Mouse (Mus musculus) midbrain, embryonic 14.5 days (tissue): ENCODE data around the gene Cyb5rl. TPM values are rescaled to one million over a fixed set of nuclear protein-coding genes. Genes with fewer than 3 reads are reported as not detected.
"Not testable (repeated sequence)": the region's sequence is repeated elsewhere in the genome, so short reads cannot be mapped to it uniquely, and the experiment has no call there.

Source experiments
- ATAC-seq: fragments of 200-750 bp; cut with Nextera tagmentation; 2 replicates; pipeline ENCODE4 v1.8.0; 2017; ENCODE audit warnings: moderate number of reproducible peaks, moderate library complexity; ENCODE audit not compliant: low FRiP score, low TSS enrichment
- DNase-seq: peaks from one replicate; pipeline ENCODE4 v3.0.0-alpha.2; 2015
- H3K27ac ChIP-seq: fragments of 300-500 bp; sonication (generic); replicated peaks from 2 replicates; pipeline ENCODE4 v1.5.1; 2014; ENCODE audit warnings: mild to moderate bottlenecking, low read depth, low read length, moderate library complexity
- H3K27me3 ChIP-seq: fragments of 300-500 bp; sonication (generic); 2 replicates; pipeline ENCODE4 v1.6.1; 2014; ENCODE audit warnings: low read length, control low read depth, mixed read lengths; ENCODE audit not compliant: control insufficient read depth, insufficient read depth
- H3K36me3 ChIP-seq: fragments of 300-500 bp; sonication (generic); 2 replicates; pipeline ENCODE4 v1.6.1; 2014; ENCODE audit warnings: low read length, control low read depth; ENCODE audit not compliant: control insufficient read depth, insufficient read depth
- H3K4me1 ChIP-seq: fragments of 300-500 bp; sonication (generic); 2 replicates; pipeline ENCODE4 v1.6.1; 2014; ENCODE audit warnings: mild to moderate bottlenecking, antibody characterized with exemption, low read length, control low read depth; ENCODE audit not compliant: control insufficient read depth, insufficient read depth
- H3K4me2 ChIP-seq: fragments of 300-500 bp; sonication (generic); 2 replicates; pipeline ENCODE4 v1.6.1; 2014; ENCODE audit warnings: mild to moderate bottlenecking, low read length, moderate library complexity
- H3K4me3 ChIP-seq: fragments of 300-500 bp; sonication (generic); replicated peaks from 2 replicates; pipeline ENCODE4 v1.5.1; 2014; ENCODE audit warnings: low read depth, low read length
- H3K9ac ChIP-seq: fragments of 300-500 bp; sonication (generic); replicated peaks from 2 replicates; pipeline ENCODE4 v1.6.1; 2014; ENCODE audit warnings: mild to moderate bottlenecking, low read length, moderate library complexity
- H3K9me3 ChIP-seq: fragments of 300-500 bp; sonication (generic); 2 replicates; pipeline ENCODE4 v1.6.1; 2016; ENCODE audit warnings: low read length, control low read depth, mixed read lengths; ENCODE audit not compliant: control insufficient read depth
- WGBS: fragments of 180-500 bp; shearing (Covaris S2); extraction: QIAGEN DNeasy Blood & Tissue Kit; methylation state at CpG from one replicate; pipeline ENCODE4 v1.1.7; 2014; 5-methylcytosine and 5-hydroxymethylcytosine counted together
- polyA plus RNA-seq: library from polyadenylated mRNA; unstranded; fragments of >200 nt; fragmentation: Nextera tagmentation; extraction: Ambion mirVana; gene quantifications from 2 replicates; pipeline ENCODE4 v1.2.1, GENCODE M21; 2014

The Cyb5rl gene
- polyA plus RNA-seq, 1 experiment from 2014 or later: 5.2 TPM

DNA sequence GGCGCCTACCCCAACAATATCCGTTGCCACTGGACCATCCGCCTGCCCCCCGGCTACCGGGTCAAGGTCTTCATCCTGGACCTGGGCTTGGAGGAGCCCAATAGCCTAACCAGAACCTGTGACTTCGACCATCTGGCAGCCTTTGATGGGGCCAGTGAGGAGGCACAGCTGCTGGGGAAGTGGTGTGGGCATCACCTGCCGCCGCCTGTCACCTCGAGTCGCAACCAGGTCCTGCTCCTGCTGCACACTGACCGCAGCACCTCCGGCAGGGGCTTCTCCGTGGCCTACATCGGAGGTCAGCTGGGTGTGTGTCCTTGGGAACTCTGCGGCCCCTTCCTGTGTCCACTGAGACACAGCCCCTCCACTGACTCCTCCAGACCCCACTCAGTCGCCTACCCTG is 40.0 kb downstream of the Cyb5rl start:
- Histone ChIP-seq H3K4me3 (no peak overlapping the region), H3K4me2 (no peak overlapping the region), H3K27me3 (no peaks in the 10 kb centered on the region), H3K9ac (no peak overlapping the region), H3K36me3 (no peaks in the 10 kb centered on the region), H3K27ac (no peak overlapping the region), H3K4me1 (peaks cover 13% of the 10 kb centered on the region), H3K9me3 (no peaks in the 10 kb centered on the region)
- 92% methylated on average over 16 of the region's 16 CpGs for WGBS
- no peak for DNase-seq
- ATAC-seq: no peak

DNA sequence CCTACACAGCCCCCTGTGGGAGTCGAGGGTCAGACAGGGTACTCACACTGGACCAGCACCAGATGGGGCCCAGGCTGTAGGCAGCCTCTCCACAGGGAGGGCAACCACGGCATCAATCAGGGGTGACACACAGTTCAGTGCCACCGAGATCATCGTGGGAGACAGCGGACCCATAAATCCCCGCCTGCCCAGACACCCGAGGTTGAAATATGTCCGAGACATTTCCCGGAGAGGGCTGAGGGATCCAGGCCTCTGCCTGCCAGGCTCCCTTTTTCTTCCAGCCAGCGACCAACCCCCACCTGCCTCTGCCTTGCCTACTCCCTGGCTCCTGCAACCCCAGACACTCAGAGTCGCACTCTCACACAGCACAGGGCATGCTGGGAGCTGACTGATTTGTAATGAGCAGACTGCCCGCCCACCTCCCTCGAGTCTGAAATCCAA is 41.5 kb downstream of the Cyb5rl start:
- no peak overlapping the region for H3K4me2 ChIP-seq
- 0 out of 2 replicates have a peak overlapping the region, but pooled peaks have one; percentile 32 for H3K27ac ChIP-seq
- DNase-seq: peak; percentile 35
- H3K27me3 ChIP-seq: no peaks in the 10 kb centered on the region
- H3K36me3 ChIP-seq: no peaks in the 10 kb centered on the region
- no peaks in the 10 kb centered on the region for H3K9me3 ChIP-seq
- WGBS: 46% methylated on average over 13 of the region's 13 CpGs
- H3K4me3 ChIP-seq: no peak overlapping the region
- no peak for ATAC-seq
- no peak overlapping the region for H3K9ac ChIP-seq
- peaks cover 13% of the 10 kb centered on the region for H3K4me1 ChIP-seq

DNA sequence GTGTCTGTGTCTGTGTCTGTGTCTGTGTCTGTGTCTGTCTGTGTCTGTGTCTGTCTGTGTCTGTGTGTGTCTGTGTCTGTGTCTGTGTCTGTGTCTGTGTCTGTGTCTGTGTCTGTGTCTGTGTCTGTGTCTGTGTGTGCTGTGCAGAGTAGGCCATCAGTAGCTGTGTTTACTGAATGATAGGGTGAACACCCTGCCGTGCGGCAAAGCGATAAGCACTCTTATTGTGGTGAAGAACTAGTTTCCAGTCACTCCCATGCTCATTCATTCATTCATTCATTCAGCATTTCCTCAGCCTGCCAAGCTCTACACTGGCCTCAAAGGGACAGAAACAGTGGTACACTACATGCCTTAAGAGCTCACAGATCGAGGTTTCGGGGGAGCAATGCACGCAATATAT is 42.4 kb downstream of the Cyb5rl start:
- H3K4me2 ChIP-seq, H3K36me3 ChIP-seq, H3K27ac ChIP-seq, DNase-seq, H3K27me3 ChIP-seq, H3K4me3 ChIP-seq, ATAC-seq, H3K9me3 ChIP-seq, H3K9ac ChIP-seq: not testable (repeated sequence)
- peaks cover 16% of the 10 kb centered on the region for H3K4me1 ChIP-seq
- 95% methylated on average over 6 of the region's 6 CpGs for WGBS

DNA sequence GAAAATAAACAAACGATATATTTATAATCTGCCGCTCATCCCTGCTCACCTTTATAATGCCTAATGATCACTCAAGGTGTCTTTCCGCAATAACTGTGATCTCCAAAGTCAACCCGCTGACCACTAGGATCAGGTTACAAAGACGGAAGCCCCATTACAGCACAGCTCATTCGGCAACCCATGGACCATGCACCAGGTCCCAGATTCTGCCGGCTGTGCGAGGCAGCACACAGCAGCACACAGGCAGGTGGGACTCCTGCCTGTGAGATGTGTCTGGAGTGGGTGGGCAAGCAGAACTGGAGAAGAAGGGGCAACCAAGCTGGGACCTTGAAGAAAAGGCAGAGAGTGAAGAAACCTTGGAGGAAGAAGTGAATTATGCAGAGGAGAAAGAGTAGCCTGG is 47.5 kb downstream of the Cyb5rl start:
- no peak for ATAC-seq
- H3K4me3 ChIP-seq: no peak overlapping the region
- H3K9ac ChIP-seq: no peak overlapping the region
- no peak for DNase-seq
- H3K36me3 ChIP-seq: no peaks in the 10 kb centered on the region
- no peak overlapping the region for H3K27ac ChIP-seq
- H3K27me3 ChIP-seq: no peaks in the 10 kb centered on the region
- H3K9me3 ChIP-seq: no peaks in the 10 kb centered on the region
- H3K4me1 ChIP-seq: 0 out of 2 replicates have a peak, but pooled peaks cover 3% of the 10 kb centered on the region
- WGBS: 49% methylated on average over 8 of the region's 8 CpGs
- H3K4me2 ChIP-seq: no peak overlapping the region

DNA sequence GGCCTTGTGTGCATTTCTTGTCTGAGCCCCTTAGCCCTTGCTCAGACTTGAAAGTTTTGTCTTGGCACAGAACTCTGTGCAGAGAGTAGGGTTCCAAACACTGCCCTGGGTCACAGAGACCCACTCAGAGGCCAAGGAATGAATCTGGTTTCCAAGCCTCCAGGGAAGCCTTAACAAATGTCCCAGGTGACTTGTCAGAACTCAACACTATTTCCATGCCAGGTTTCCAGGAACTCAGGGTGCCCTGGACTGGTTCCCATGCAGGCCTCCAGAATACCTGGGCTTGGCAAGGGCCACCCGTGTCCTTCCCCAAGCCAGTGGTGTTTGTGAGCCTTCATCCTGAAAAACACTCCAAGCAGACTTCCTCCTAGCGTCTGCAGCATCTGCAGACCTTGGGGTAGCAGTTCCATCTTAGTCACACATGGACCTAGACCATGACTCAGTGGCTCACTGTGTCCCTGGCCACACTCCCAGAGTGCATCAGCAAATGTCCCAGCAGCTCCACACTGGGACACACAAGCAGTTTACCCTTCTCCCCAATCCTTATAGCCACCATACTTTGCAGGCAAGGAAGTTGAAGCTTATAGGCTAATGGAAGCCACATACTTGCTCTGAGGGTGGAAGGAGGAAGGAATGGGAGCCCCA is 51.1 kb downstream of the Cyb5rl start:
- ATAC-seq: no peak

DNA sequence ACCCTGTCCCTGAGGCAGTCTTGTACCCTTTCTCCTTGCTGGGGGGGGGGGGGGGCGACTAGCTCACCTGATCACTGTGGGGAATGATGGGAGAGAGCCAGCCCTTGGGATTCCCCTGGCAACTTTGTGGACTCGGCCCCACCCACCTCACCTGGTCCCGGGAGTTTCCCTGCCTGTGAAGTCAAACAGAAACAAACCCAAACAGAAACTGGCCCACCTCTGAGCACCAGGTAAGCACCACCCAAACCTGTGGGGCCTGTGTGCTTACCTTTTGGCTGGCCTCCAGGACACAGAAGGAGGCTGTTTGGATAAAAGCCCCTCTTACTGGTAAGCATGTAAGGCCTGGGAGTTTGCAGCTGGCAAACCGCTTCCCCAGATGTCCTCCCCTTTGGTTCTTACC is 52.3 kb downstream of the Cyb5rl start:
- Histone ChIP-seq H3K4me2 (no peak overlapping the region), H3K9me3 (no peaks in the 10 kb centered on the region), H3K4me1 (0 out of 2 replicates have a peak, but pooled peaks cover 3% of the 10 kb centered on the region), H3K36me3 (no peaks in the 10 kb centered on the region), H3K4me3 (no peak overlapping the region), H3K27me3 (no peaks in the 10 kb centered on the region), H3K27ac (no peak overlapping the region), H3K9ac (no peak overlapping the region)
- WGBS: 59% methylated on average over 4 of the region's 4 CpGs
- no peak for ATAC-seq
- DNase-seq: no peak

More for the DNA sequence above, 51.1 kb downstream of the Cyb5rl start:
- Histone ChIP-seq H3K27me3 (no peaks in the 10 kb centered on the region), H3K4me1 (0 out of 2 replicates have a peak, but pooled peaks cover 6% of the 10 kb centered on the region), H3K27ac (no peak overlapping the region), H3K36me3 (no peaks in the 10 kb centered on the region), H3K9me3 (no peaks in the 10 kb centered on the region), H3K4me3 (no peak overlapping the region), H3K9ac (no peak overlapping the region), H3K4me2 (no peak overlapping the region)
- 82% methylated on average over 2 of the region's 2 CpGs for WGBS
- DNase-seq: no peak

DNA sequence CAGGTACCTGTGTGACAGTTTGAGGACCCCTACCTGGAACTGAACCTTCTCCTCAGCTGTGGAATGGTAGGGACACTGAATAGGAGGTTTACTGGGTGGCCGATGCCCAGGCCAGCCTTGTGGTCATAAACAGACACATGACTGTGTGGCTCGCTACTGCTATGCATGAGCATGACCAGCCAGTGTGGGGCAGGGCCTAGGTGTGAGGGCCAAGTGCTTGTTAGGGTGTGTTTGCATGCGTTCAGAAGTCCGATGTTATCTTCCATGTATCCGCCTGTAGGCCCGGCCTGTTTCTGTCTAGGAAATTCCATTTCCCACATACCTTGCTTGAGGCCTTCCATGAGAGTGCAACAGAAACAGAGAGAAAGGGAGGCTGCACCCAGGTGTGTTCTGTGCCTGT is 53.9 kb downstream of the Cyb5rl start:
- no peaks in the 10 kb centered on the region for H3K27me3 ChIP-seq
- 95% methylated on average over 6 of the region's 6 CpGs for WGBS
- ATAC-seq (no peak), DNase-seq (no peak)
- H3K36me3 ChIP-seq: no peaks in the 10 kb centered on the region
- no peaks in the 10 kb centered on the region for H3K9me3 ChIP-seq
- H3K4me2 ChIP-seq: no peak overlapping the region
- H3K4me1 ChIP-seq: 0 out of 2 replicates have a peak, but pooled peaks cover 7% of the 10 kb centered on the region
- H3K4me3 ChIP-seq: no peak overlapping the region
- H3K9ac ChIP-seq: no peak overlapping the region
- H3K27ac ChIP-seq: peak overlapping the region; percentile 55; the same call in 1 of the 2 replicates

DNA sequence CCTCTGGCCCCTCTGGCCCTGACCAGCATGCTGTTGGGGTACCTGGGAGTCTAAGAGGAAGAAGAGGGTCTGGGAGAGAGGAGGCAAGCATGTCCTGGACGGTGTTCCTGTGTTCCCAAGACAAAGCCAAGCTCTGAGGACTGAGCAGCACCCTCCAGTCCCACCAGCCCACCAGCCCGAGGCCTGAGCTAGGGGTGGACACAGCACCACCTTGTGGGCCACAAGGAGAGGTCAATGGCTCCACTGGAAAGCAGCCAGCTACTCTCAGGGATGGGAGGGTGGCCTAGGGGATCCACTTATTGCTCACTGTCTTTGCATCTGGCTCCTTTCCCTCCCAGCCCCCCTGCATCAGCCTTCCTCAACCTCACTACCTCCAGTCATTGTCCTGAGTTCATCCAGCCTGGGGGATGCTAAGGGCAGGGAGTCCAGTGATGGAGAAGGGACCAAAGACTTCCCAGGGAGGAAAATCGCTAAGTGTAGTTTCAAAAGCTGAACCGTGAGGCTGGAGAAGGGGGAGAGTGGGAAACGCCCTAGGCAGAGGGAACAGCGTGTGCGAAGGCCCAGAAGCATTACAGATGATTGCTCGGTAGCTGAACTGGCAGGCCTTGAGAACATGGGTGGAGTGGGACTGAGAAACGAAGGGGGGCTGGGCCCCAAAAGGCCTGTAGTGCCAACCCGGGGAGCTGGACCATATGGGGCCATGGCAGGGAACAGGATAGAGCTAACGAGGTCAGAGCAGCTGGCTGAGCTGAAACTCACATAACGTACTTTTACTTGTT is 54.6 kb downstream of the Cyb5rl start:
- H3K27ac ChIP-seq: peak overlapping the region; percentile 55; the same call in 1 of the 2 replicates
- 40% methylated on average over 12 of the region's 12 CpGs for WGBS

More for the DNA sequence above, 54.6 kb downstream of the Cyb5rl start:
- ATAC-seq (peak; percentile 63; the same call in 1 of the 2 replicates), DNase-seq (peak; percentile 79)
- H3K36me3 ChIP-seq: no peaks in the 10 kb centered on the region
- no peaks in the 10 kb centered on the region for H3K9me3 ChIP-seq
- H3K9ac ChIP-seq: no peak overlapping the region
- peaks cover 13% of the 10 kb centered on the region; the same call in 1 of the 2 replicates for H3K4me1 ChIP-seq
- H3K4me2 ChIP-seq: no peak overlapping the region
- no peak overlapping the region for H3K4me3 ChIP-seq
- H3K27me3 ChIP-seq: no peaks in the 10 kb centered on the region
